Mouse (Mus musculus): ENCODE measurements around the gene Tex261. TPM values are rescaled to one million over a fixed set of nuclear protein-coding genes. Genes with fewer than 3 reads are reported as not detected.

Gene Tex261
- total RNA-seq, 2 experiments from 2014 or later, result 85.4 to 99.8 TPM

GRCm38 (mm10) chr6:83766982-83767381 is 8.6 kb downstream of the Tex261 start:
- intact Hi-C loops (cut with DNase I), result no loop called here
- DNase-seq (ENCODE audit: low spot score), result no peak

GRCm38 (mm10) chr6:83762880-83763431 is 12.7 kb downstream of the Tex261 start:
- intact Hi-C loops (cut with DNase I), result no loop called here
- peak; percentile 21 for DNase-seq (ENCODE audit: low spot score)

GRCm38 (mm10) chr6:83762344-83762743 is 13.3 kb downstream of the Tex261 start, which contains the start of gene Ankrd53:
Gene Ankrd53 (plus strand): TSS chr6:83762644.
- no peak for DNase-seq (ENCODE audit: low spot score)
- intact Hi-C loops (cut with DNase I), result no loop called here

GRCm38 (mm10) chr6:83756051-83756450 is 19.6 kb downstream of the Tex261 start:
- no peak for DNase-seq (ENCODE audit: low spot score)
- intact Hi-C loops (cut with DNase I), result no loop called here

- intact Hi-C loops (cut with DNase I), result no loop called here
- DNase-seq (ENCODE audit: low spot score), result no peak
Measured at GRCm38 (mm10) chr6:83750171-83750684, 25.4 kb downstream of the Tex261 start.

- no peak for DNase-seq (ENCODE audit: low spot score)
- intact Hi-C loops (cut with DNase I), result no loop called here
Measured at GRCm38 (mm10) chr6:83749286-83749685, 26.3 kb downstream of the Tex261 start.

GRCm38 (mm10) chr6:83745466-83745865 is 30.1 kb downstream of the Tex261 start:
- intact Hi-C loops (cut with DNase I), result no loop called here
- DNase-seq (ENCODE audit: low spot score), result no peak

GRCm38 (mm10) chr6:83744557-83744956 is 31.1 kb downstream of the Tex261 start:
- DNase-seq (ENCODE audit: low spot score), result no peak
- intact Hi-C loops (cut with DNase I), result no loop called here

GRCm38 (mm10) chr6:83744126-83744525 is 31.5 kb downstream of the Tex261 start:
- intact Hi-C loops (cut with DNase I), result no loop called here
- DNase-seq (ENCODE audit: low spot score), result no peak

- no peak for DNase-seq (ENCODE audit: low spot score)
- intact Hi-C loops (cut with DNase I), result no loop called here
Measured at GRCm38 (mm10) chr6:83743212-83743611, 32.4 kb downstream of the Tex261 start.

GRCm38 (mm10) chr6:83742761-83743160 is 32.9 kb downstream of the Tex261 start, which contains the start of gene Atp6v1b1:
Gene Atp6v1b1 (plus strand): TSS chr6:83742990.
- intact Hi-C loops (cut with DNase I), result no loop called here
- DNase-seq (ENCODE audit: low spot score), result no peak

GRCm38 (mm10) chr6:83738596-83738995 is 37.0 kb downstream of the Tex261 start:
- no peak for DNase-seq (ENCODE audit: low spot score)
- intact Hi-C loops (cut with DNase I), result no loop called here

- intact Hi-C loops (cut with DNase I), result no loop called here
- DNase-seq (ENCODE audit: low spot score), result no peak
Measured at GRCm38 (mm10) chr6:83737311-83737710, 38.3 kb downstream of the Tex261 start.

- intact Hi-C loops (cut with DNase I), result loop anchor here (1.0 kb wide), 2 partner anchors 37 to 41 kb away; no protein-coding TSS in a partner anchor
- no peak for DNase-seq (ENCODE audit: low spot score)
Measured at GRCm38 (mm10) chr6:83731128-83731527, 44.5 kb downstream of the Tex261 start.

- DNase-seq (ENCODE audit: low spot score), result no peak
- intact Hi-C loops (cut with DNase I), result no loop called here
Measured at GRCm38 (mm10) chr6:83729350-83729970, 46.2 kb downstream of the Tex261 start.

GRCm38 (mm10) chr6:83728488-83728887 is 47.1 kb downstream of the Tex261 start:
- DNase-seq (ENCODE audit: low spot score), result no peak

GRCm38 (mm10) chr6:83727178-83727577 is 48.4 kb downstream of the Tex261 start:
- intact Hi-C loops (cut with DNase I), result no loop called here
- DNase-seq (ENCODE audit: low spot score), result no peak

More at GRCm38 (mm10) chr6:83728488-83728887, 47.1 kb downstream of the Tex261 start:
- intact Hi-C loops (cut with DNase I), result no loop called here

- intact Hi-C loops (cut with DNase I), result no loop called here
Measured at GRCm38 (mm10) chr6:83722526-83722925, 53.1 kb downstream of the Tex261 start.

More at GRCm38 (mm10) chr6:83722526-83722925, 53.1 kb downstream of the Tex261 start:
- DNase-seq (ENCODE audit: low spot score), result no peak
